Mouse (Mus musculus) cortical plate, adult 2 months (tissue): ENCODE data around the gene Mfsd12. TPM values are rescaled to one million over a fixed set of nuclear protein-coding genes. Genes with fewer than 3 reads are reported as not detected.

Experiments
- H3K27ac ChIP-seq: fragments of 200-500 bp; 2 replicates; pipeline ENCODE4 v1.5.1; 2012; ENCODE audit warnings: low read length, control low read depth, inconsistent platforms; ENCODE audit not compliant: insufficient read depth
- H3K4me1 ChIP-seq: fragments of 200-500 bp; 2 replicates; pipeline ENCODE4 v1.6.1; 2011; ENCODE audit warnings: low read length; ENCODE audit not compliant: control insufficient read depth, insufficient read depth
- H3K4me3 ChIP-seq: fragments of 200-500 bp; 2 replicates; pipeline ENCODE4 v1.5.1; 2011; ENCODE audit warnings: mild to moderate bottlenecking, low read length, control low read depth; ENCODE audit not compliant: insufficient read depth
- CTCF ChIP-seq: fragments of 200-500 bp; IDR thresholded peaks from 2 replicates; pipeline ENCODE4 v1.5.1; 2011; ENCODE audit warnings: mild to moderate bottlenecking, control low read depth, low read length; ENCODE audit not compliant: insufficient read depth; ENCODE audit errors: extremely low read depth
- POLR2A ChIP-seq: fragments of 200-500 bp; IDR thresholded peaks from 2 replicates; pipeline ENCODE4 v1.6.1; 2011; ENCODE audit warnings: mild to moderate bottlenecking, low read length, control low read depth; ENCODE audit not compliant: insufficient read depth; ENCODE audit errors: extremely low read depth
- polyA plus RNA-seq: library from polyadenylated mRNA; depleted of rRNA; stranded (reverse); fragments of >200 nt; gene quantifications from 2 replicates; pipeline ENCODE4 v1.2.3, GENCODE M21; 2012

The Mfsd12 gene
- polyA plus RNA-seq, 1 experiment: 30.1 TPM

GRCm38 (mm10) chr10:81377793-81378552, 20.7 kb downstream of the Mfsd12 start, which contains the start of gene Fzr1:
TSS of gene Fzr1 (minus strand) at chr10:81378516.
- H3K4me3 ChIP-seq: peak within 1 kb of the TSS; percentile 89
- H3K27ac ChIP-seq: no peak within 1 kb of the TSS
- peaks cover 7% of the 10 kb centered on the region; the same call in 1 of the 2 replicates for H3K4me1 ChIP-seq
- TF ChIP-seq CTCF: no peak
- TF ChIP-seq POLR2A: peak; percentile 56; the same call in 1 of the 2 replicates

- TF ChIP-seq POLR2A: 0 out of 2 replicates have a peak, but pooled peaks have one; percentile 15
- TF ChIP-seq CTCF: no peak
- no peak overlapping the region for H3K27ac ChIP-seq
- peaks cover 7% of the 10 kb centered on the region; the same call in 1 of the 2 replicates for H3K4me1 ChIP-seq
- peak overlapping the region; percentile 89 for H3K4me3 ChIP-seq
Observed at GRCm38 (mm10) chr10:81378553-81379182, 21.4 kb downstream of the Mfsd12 start.

- no peak overlapping the region for H3K27ac ChIP-seq
- H3K4me1 ChIP-seq: peaks cover 7% of the 10 kb centered on the region; the same call in 1 of the 2 replicates
- TF ChIP-seq CTCF (no peak), POLR2A (no peak)
- peak overlapping the region; percentile 32; the same call in 1 of the 2 replicates for H3K4me3 ChIP-seq
Observed at GRCm38 (mm10) chr10:81379183-81379553, 21.9 kb downstream of the Mfsd12 start.

GRCm38 (mm10) chr10:81379809-81380378, 22.6 kb downstream of the Mfsd12 start:
- Histone ChIP-seq H3K4me3 (no peak overlapping the region), H3K4me1 (peaks cover 7% of the 10 kb centered on the region; the same call in 1 of the 2 replicates), H3K27ac (no peak overlapping the region)
- no peak for TF ChIP-seq CTCF
- no peak for TF ChIP-seq POLR2A

- TF ChIP-seq POLR2A: no peak
- no peak for TF ChIP-seq CTCF
Observed at GRCm38 (mm10) chr10:81382039-81382438, 24.7 kb downstream of the Mfsd12 start.

GRCm38 (mm10) chr10:81383802-81384604, 26.7 kb downstream of the Mfsd12 start, which contains the start of the genes Dohh and Gm48551:
TSS of gene Dohh (plus strand) at chr10:81384428.
TSS of gene Gm48551 (plus strand) at chr10:81384466.
- Histone ChIP-seq H3K27ac (no peak within 1 kb of the TSS), H3K4me3 (peak within 1 kb of the TSS; percentile 71), H3K4me1 (peaks cover 4% of the 10 kb centered on the region)
- no peak for TF ChIP-seq CTCF
- peak; percentile 91 for TF ChIP-seq POLR2A

More at GRCm38 (mm10) chr10:81382039-81382438, 24.7 kb downstream of the Mfsd12 start:
- H3K4me3 ChIP-seq: no peak overlapping the region
- peaks cover 8% of the 10 kb centered on the region for H3K4me1 ChIP-seq
- H3K27ac ChIP-seq: no peak overlapping the region

GRCm38 (mm10) chr10:81384605-81384982, 27.3 kb downstream of the Mfsd12 start:
- H3K4me3 ChIP-seq: peak overlapping the region; percentile 71
- H3K4me1 ChIP-seq: peaks cover 4% of the 10 kb centered on the region
- no peak overlapping the region for H3K27ac ChIP-seq
- TF ChIP-seq CTCF (no peak), POLR2A (no peak)

GRCm38 (mm10) chr10:81385603-81386306, 28.5 kb downstream of the Mfsd12 start:
- Histone ChIP-seq H3K4me3 (peak overlapping the region; percentile 71; the same call in 1 of the 2 replicates), H3K27ac (no peak overlapping the region), H3K4me1 (peaks cover 4% of the 10 kb centered on the region)
- no peak for TF ChIP-seq POLR2A
- no peak for TF ChIP-seq CTCF

- TF ChIP-seq POLR2A (no peak), CTCF (no peak)
- H3K27ac ChIP-seq: no peak overlapping the region
- peaks cover 4% of the 10 kb centered on the region for H3K4me1 ChIP-seq
- H3K4me3 ChIP-seq: no peak overlapping the region
Observed at GRCm38 (mm10) chr10:81387716-81388115, 30.4 kb downstream of the Mfsd12 start.
